ENCODE assay signal across 30 mouse cellular contexts in genomic region chr11:87432447-87432846, GRCm38 (mm10). TPM values are rescaled to one million over a fixed set of nuclear protein-coding genes. Genes with fewer than 3 reads are reported as not detected.
"Had no signal": no experiment of that assay in that cellular context is flagged by ENCODE, and none has a peak within 500 bp of the region (broad histone marks: within the 10 kb centered on the region; RNA-seq: fewer than 3 reads in every experiment).

No protein-coding gene starts in this region.

- DNase-seq: left cerebral cortex, postnatal 4 days; liver, embryonic 13.5 days; liver, postnatal 0 days; lung, adult 18-20 months; lung, adult 2 months; lung, embryonic 14.5 days; lung, postnatal 10 days; lung, postnatal 14 days; lung, postnatal 4 days; midbrain, embryonic 14.5 days had no signal

- H3K36me3 ChIP-seq: limb, embryonic 10.5 days; limb, embryonic 12.5 days; limb, embryonic 13.5 days; limb, embryonic 15.5 days; liver, embryonic 12.5 days; liver, embryonic 13.5 days; liver, embryonic 15.5 days; lung, embryonic 15.5 days; midbrain, embryonic 10.5 days; midbrain, embryonic 12.5 days; midbrain, embryonic 13.5 days; midbrain, embryonic 15.5 days; neural tube, embryonic 12.5 days had no signal

- H3K27me3 ChIP-seq: limb, embryonic 12.5 days; limb, embryonic 13.5 days; limb, embryonic 15.5 days; liver, embryonic 12.5 days; liver, embryonic 13.5 days; liver, embryonic 15.5 days; lung, embryonic 15.5 days; megakaryocyte, embryonic 14.5 days; midbrain, embryonic 12.5 days; midbrain, embryonic 13.5 days; midbrain, embryonic 15.5 days; neural tube, embryonic 12.5 days had no signal

- H3K9me3 ChIP-seq: limb, embryonic 10.5 days; limb, embryonic 12.5 days; limb, embryonic 13.5 days; limb, embryonic 15.5 days; liver, embryonic 12.5 days; liver, embryonic 13.5 days; liver, embryonic 15.5 days; lung, embryonic 15.5 days; megakaryocyte, embryonic 14.5 days; midbrain, embryonic 10.5 days; midbrain, embryonic 12.5 days; midbrain, embryonic 13.5 days; midbrain, embryonic 15.5 days; neural tube, embryonic 12.5 days had no signal

- H3K27ac ChIP-seq: limb, embryonic 10.5 days; limb, embryonic 12.5 days; limb, embryonic 13.5 days; limb, embryonic 15.5 days; liver, embryonic 15.5 days; lung, embryonic 15.5 days; macrophage; midbrain, embryonic 10.5 days; midbrain, embryonic 12.5 days; midbrain, embryonic 13.5 days; midbrain, embryonic 15.5 days; neural tube, embryonic 12.5 days had no signal

- ATAC-seq: liver, postnatal 0 days; lung, postnatal 0 days; midbrain, embryonic 13.5 days; midbrain, embryonic 15.5 days; midbrain, embryonic 16.5 days had no signal

- H3K4me2 ChIP-seq: limb, embryonic 12.5 days; limb, embryonic 13.5 days; limb, embryonic 15.5 days; liver, embryonic 11.5 days; liver, embryonic 13.5 days; liver, embryonic 15.5 days; lung, embryonic 14.5 days; lung, embryonic 15.5 days; midbrain, embryonic 11.5 days; midbrain, embryonic 12.5 days; midbrain, embryonic 13.5 days; midbrain, embryonic 15.5 days; neural tube, embryonic 12.5 days had no signal

- H3K4me1 ChIP-seq: limb, embryonic 15.5 days; midbrain, embryonic 13.5 days; neural tube, embryonic 12.5 days had no signal

- H3K9ac ChIP-seq: limb, embryonic 12.5 days; limb, embryonic 13.5 days; limb, embryonic 15.5 days; liver, embryonic 15.5 days; liver, postnatal 0 days; lung, embryonic 14.5 days; lung, embryonic 15.5 days; midbrain, embryonic 12.5 days; midbrain, embryonic 13.5 days; midbrain, embryonic 15.5 days; neural tube, embryonic 12.5 days had no signal

- H3K4me3 ChIP-seq: limb, embryonic 10.5 days; limb, embryonic 12.5 days; limb, embryonic 13.5 days; limb, embryonic 15.5 days; liver, embryonic 12.5 days; liver, embryonic 13.5 days; liver, embryonic 15.5 days; lung, embryonic 15.5 days; midbrain, embryonic 10.5 days; midbrain, embryonic 12.5 days; midbrain, embryonic 13.5 days; midbrain, embryonic 15.5 days; myocyte; neural tube, embryonic 12.5 days had no signal

RNA-seq across cellular contexts. Expression of gene Tex14, which starts 27.6 kb away (rescaled TPM):
- total RNA-seq: megakaryocyte-erythroid progenitor cell, adult 5-6 weeks had no signal
- polyA plus RNA-seq: liver, embryonic 12.5 days; liver, postnatal 0 days; midbrain, embryonic 10.5 days had no signal
